Mouse (Mus musculus) liver, postnatal 0 days (tissue): ENCODE measurements at regions not wholly inside any gene's neighbourhood (a gene's known extent, or its start where the extent isn't known, plus 50 kb on each side); places are given as distances from the start of the nearest gene placed in this dataset.

Experiments used
- CTCF ChIP-seq: sonication (generic); IDR thresholded peaks from 2 replicates; pipeline ENCODE4 v1.5.1; 2016; ENCODE audit warnings: antibody characterized with exemption, low read depth
- EP300 ChIP-seq: IDR thresholded peaks from 2 replicates; pipeline ENCODE4 v1.6.1; 2016; ENCODE audit warnings: antibody characterized with exemption, low read depth, mild to moderate bottlenecking

DNA sequence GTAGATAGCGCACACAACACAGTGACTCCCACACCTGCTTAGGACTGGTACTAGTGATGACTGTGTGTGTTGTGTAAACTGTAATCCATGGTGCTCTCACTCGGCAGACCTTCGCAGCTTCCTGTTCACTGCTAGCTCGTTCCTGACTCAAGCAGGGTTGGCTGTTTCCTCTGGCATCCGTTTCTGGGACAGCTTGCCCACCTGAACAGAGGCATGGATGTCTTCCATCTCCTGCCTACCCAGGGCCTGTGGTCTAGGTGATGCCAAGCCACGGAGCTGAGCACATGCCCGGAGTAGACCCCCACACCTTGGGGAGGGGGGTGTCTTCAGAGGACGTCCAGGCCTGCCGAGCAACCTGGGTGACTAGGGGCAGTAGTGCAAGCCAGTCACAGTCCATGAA, 54.7 kb upstream of the Dmrtb1 start:
- TF ChIP-seq CTCF (no peak), EP300 (no peak)
